Mouse (Mus musculus) ES-Bruce4 (cell line): Measurements from ENCODE around the gene Akr1c6.

Source experiments
- CTCF ChIP-seq: IDR thresholded peaks from one replicate; pipeline ENCODE4 v1.8.1; 2011; ENCODE audit warnings: low read depth, low read length
- EP300 ChIP-seq: IDR thresholded peaks from 2 replicates; pipeline ENCODE4 v1.6.1; 2011; ENCODE audit warnings: low read depth, low read length; ENCODE audit not compliant: insufficient read depth

DNA sequence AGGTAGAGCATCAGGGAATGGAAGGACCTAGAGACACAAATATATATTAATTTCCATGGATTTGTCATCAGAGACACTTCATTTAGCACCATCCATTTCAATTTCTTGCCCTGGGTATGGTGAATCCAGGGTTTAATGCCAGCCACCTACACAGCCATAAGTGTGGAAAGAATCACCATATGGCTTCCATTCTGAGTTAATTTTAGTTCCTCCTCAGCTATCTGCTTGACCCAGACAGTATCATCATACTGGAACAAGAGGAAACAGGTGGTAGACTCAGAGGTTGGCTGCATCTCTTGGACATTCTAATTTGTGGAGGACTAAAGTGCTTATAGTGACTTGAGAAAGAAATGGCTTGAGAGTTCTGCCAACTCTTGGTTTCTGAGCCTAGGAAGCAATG lies 48.6 kb upstream of the Akr1c6 start:
- TF ChIP-seq EP300 (no peak), CTCF (no peak)
